Mouse (Mus musculus) adrenal gland, adult 2 months (tissue): ENCODE results near the gene Gm26992. TPM values are rescaled to one million over a fixed set of nuclear protein-coding genes. Genes with fewer than 3 reads are reported as not detected.
"Not testable (repeated sequence)": the region's sequence is repeated elsewhere in the genome, so short reads cannot be mapped to it uniquely, and the experiment has no call there.

Experiments used
- DNase-seq: peaks from one replicate; pipeline ENCODE4 v3.0.0; 2021
- long read RNA-seq: library from polyadenylated mRNA; stranded (forward); transcript quantifications from one replicate; pipeline ENCODE4 v2.0.0, GENCODE M21; 2021
- polyA plus RNA-seq: library from polyadenylated mRNA; depleted of rRNA; stranded (reverse); fragments of >200 nt; gene quantifications from 2 replicates; pipeline ENCODE4 v1.2.3, GENCODE M21; 2012; rRNA removed
- total RNA-seq, 2 experiments: library from RNA; stranded (reverse); gene quantifications; 2 replicates each; pipeline ENCODE4 v1.2.3; 2021

Gm26992 gene
- not detected for total RNA-seq
- polyA plus RNA-seq: not detected in 2 replicates
- long read RNA-seq: 0 reads

DNA sequence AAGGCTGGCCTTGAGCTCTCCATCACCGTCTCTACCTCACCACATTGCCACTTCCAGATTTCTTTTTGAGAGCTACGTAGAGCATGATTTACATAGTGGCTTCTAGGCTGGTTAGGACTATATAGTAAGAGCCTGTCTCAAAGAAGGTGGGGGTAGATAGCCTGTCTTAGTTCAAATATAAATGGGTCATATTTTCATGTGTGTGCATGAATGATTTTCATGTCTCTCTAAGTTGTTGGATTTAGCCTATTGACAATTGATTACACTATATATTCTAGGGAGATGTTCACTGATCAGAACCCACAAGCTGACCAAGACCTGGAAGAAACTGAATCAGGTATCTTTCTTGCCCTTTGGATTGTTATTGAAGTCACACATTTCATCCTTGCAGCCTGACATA lies at the start of gene Gm26992:
Gm26992 (plus strand) TSS at position 301 of the 400 bp plus-strand sequence.
- no peak for DNase-seq

DNA sequence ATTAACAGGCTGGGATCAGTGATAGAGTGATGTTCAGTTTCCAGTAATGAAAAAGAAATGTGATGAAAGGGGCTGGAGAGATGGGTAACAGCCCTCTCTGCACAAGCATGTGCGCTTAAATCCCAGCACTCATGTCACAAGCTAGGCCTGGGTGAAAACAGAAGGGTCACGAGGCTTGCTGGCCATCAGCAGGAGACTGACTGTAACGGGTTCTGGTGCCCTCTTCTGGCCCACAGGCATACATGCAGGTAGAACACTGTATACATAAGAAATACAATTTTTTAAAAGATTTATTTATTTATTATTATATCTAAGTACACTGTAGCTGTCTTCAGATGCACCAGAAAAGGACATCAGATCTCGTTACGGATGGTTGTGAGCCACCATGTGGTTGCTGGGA lies 47.6 kb upstream of the Gm26992 start:
- DNase-seq: no peak

DNA sequence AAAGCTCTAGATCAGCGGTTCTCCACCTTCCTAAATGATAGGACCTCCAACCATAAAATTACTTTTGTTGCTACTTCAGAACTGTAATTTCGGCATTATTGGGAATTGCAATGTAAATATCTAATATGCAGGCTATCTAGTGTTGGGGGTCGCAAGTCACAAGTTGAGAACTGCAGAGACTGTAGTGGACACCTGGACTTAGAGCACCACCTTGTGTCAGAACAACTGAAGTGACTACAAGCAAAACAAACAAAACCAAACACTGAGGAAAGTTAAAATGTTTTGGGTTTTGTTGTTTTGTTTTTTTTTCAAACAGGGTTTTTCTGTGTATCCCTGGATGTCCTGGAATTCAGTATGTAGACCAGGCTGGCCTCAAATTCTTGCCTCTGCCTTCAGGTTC lies 37.3 kb upstream of the Gm26992 start:
- no peak for DNase-seq

DNA sequence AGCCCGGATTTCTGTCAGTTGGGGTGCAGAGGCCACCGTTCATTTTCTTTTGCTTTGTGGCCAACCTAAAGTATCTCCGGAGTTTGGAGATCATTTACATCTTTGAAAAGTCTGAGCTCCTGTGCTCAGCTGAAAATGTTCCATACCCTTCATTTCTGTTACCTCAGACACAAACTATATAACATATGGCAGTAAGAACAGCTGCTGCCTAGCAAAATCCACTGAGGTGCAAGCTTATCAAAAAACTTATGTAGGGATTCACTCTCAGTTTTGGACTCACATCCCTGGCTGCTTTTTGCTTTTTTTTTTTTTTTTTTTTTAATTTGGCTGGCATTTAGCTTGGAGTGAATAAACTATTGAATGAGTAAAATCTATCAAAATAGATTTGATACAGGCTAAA lies 33.7 kb upstream of the Gm26992 start:
- no peak for DNase-seq

DNA sequence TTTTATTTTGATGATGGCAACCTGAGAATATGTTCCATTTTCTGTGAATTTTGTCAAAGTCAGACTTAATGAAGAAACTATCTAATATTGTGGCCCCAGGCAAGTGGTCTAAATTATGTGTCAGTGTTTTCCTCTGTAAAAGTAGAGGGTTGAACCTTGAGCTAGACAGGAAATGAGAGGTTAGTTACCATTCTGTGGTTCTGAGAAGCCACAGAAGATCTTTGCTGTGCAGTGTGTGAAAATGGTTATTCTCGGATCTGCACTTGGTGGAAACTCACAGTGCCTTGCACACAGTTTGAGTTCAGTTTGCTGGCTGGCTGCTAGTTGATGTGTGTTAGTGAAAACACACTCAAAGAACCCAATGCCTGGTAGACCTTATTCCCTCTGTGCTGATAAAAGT lies 28.0 kb upstream of the Gm26992 start:
- no peak for DNase-seq

DNA sequence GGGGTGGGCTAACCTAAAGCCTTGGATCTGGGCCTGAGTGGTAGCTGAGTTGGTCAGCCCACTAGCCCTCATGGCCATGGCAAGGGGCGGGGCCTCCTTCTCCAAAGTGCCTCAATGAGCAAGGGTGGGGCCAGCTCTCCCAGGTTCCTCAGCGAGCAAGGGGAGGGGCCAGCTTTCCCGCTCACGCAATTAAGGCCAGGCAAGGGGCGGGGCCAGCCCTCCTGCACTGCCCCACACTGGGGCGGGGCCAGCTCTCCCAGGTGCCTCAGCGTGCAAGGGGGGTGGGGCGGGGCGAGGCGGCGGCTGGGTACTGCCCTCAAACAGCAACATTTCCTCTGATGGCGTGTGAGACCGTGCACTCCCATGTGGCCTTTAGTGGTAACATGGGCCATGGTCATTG lies 16.8 kb upstream of the Gm26992 start:
- no peak for DNase-seq

DNA sequence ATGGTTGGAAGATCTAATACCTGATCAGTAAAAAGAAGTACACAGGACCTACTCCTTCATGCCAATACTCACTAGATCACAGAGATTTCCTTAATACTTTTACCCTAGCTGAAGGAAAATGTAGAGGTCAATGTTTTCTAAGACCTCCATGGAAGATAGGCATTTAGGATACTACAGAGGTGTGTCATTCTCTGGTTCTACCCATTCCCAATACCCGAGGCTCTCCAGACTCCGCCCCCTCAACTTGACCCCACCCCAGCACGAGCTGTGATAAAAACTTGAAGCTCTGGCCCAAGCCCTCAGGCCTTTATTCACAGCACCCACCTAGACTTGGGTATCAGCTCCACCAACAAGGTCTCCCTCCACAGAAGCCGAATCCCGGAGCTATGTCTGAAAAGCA lies 7.6 kb upstream of the Gm26992 start, which contains the start of gene Tsx:
Tsx (plus strand) TSS at position 301 of the 400 bp plus-strand sequence.
- DNase-seq: no peak

DNA sequence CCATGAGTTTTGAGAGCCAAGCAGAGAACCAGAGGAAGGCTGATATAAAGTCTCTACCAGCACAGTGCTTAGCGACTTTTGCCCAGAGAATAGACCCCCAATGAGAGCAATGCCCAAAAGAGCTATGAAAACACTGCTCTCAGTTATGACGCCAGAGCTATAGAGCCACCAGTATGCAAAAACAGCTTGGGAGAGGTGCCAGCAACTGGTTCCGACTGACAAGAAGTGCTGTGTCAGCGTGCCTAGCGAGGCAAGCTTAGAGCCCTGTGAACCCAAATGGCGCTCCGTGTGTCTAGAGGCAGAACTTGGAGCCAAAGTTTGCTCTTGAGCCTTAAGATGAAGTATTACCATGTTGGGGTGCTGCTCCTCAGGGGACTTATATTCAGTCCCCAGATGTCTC lies 5.9 kb downstream of the Gm26992 start:
- no peak for DNase-seq

DNA sequence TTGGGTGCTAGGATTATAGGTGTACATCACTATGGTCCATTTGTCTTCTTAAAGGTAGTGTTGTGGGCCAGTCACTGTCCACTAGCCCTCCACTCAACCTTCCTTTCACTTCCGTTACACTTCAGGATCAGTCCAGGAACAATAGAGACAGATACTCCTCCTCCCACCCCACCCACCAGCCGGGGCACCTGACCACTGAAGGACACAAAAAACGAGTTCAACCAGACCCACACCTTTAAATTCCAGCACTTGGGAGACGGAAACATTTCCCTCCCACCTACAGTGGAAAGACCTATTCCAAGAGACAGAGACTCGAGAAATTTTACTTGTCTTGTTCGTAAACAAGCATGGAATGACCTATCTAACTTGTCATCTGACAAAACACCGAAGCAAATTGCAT lies 10.5 kb downstream of the Gm26992 start:
- no peak for DNase-seq

DNA sequence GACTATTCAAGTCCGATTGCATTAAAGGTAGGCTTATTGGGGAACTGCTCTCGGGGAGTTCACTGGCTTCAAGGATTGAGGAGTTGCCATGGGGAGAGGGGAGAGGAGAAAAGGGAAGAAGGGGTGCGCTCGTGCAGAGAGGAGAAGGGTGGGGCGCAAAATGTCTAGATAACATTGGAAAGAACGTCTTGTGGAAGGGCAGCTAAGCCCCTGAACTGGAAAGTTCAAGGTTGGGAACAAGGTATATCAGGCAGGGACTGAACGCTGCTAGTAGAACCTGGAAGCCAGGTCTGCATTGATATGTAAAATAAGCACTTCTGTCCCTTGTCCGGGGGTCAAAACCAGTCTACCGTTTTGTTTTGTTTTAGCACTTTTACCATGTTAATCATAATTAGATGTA lies 16.2 kb downstream of the Gm26992 start:
- no peak for DNase-seq

DNA sequence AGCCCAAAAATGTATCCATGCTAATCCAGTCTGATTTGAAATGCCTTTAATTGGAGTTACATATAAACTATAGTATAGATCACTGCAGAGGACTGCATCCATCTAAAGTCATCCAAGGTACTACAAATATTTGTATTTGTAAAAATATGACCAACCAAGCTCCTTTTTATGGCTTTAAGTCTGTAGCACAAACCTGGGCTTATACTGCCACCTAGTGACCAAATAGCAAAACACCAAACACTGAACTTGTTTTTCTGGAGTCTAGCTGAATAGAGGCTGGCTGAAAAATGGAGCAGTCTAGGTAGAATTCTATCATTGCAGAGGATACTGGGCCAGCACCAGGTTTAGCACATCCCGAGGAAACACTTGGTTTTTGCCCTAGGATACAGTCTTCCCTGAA lies 19.0 kb downstream of the Gm26992 start:
- peak; percentile 24 for DNase-seq

DNA sequence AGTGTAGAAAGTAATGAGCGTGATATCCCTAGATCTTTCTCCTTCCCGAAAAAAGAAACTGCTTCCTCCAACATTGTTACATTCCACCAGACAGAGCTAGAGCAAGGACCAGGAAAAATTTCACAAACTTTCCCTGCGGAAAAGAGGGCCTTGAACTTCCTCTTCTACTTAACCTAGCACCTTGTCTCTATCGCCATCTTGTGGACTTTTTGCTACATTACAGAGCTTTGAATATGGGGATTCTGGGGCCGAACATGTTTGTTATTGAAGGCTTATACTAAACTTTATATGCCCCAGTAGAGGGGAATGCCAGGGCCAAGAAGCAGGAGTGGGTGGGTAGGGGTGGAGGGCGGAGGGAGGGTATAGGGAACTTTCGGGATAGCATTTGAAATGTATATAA lies 21.9 kb downstream of the Gm26992 start:
- DNase-seq: peak; percentile 36

DNA sequence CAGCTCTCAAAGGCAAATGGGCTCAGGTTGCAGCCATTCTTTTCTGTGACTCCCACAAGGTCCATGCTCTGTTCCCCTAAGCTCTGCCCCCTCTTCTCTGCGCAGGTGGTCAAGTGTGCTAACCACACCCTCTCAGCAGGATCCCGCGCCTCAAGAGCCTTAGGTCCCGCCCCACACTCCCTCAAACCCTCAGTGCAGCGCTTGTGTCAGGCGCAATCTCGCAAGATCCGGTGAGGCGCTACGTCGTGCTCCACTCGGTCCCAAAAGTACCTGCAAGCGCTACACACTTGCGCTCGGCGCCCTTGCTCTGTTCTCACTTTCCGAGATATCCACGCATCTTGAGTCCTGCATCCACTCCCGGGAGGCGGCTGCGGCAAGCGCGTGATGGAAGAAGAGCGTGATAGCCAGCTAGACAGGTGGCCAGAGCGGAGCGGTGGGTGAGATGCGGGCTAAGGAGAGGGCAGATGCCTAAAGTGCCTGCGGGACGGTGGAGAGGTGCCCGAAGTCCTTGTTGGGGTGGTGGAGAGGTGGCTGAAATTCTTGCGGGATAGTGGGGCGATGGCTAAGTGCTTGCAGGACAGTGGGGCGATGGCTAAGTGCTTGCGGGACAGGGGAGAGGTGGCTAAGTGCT lies 25.8 kb downstream of the Gm26992 start:
- peak; percentile 56 for DNase-seq

DNA sequence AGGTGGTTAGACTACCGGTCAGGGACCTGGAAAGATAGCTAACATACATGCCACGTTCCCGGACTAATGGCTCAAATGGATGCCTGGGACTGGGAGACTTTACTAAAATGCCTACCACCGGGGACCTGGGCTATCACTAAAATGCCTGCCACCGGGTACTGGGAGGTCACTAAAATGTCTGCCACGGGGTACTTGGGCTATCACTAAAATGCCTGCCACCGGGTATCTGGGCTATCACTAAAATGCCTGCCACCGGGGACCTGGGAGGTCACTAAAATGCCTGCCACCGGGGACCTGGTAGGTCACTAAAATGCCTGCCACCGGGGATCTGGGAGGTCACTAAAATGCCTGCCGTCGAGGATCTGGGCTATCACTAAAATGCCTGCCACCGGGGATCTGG lies 26.6 kb downstream of the Gm26992 start:
- not testable (repeated sequence) for DNase-seq

DNA sequence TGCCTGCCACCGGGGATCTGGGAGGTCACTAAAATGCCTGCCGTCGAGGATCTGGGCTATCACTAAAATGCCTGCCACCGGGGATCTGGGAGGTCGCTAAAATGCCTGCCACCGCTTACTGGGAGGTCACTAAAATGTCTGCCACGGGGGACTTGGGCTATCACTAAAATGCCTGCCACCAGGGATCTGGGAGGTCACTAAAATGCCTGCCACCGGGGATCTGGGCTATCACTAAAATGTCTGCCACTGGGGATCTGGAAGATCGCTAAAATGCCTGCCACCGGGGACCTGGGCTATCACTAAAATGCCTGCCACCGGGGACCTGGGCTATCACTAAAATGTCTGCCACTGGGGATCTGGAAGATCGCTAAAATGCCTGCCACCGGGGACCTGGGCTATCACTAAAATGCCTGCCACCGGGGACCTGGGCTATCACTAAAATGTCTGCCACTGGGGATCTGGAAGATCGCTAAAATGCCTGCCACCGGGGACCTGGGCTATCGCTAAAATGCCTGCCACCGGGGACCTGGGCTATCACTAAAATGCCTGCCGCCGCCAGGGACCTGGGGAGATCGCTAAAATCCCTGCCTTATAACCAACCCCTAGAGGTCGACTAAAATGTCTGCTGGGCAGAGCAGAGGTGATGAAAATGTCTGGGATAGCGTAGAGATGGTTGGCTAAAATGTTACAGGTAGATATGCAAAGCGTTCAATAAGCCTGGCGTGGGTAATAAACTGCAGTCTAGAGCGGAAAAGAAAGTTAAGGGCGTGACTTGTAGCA lies 27.3 kb downstream of the Gm26992 start:
- not testable (repeated sequence) for DNase-seq

DNA sequence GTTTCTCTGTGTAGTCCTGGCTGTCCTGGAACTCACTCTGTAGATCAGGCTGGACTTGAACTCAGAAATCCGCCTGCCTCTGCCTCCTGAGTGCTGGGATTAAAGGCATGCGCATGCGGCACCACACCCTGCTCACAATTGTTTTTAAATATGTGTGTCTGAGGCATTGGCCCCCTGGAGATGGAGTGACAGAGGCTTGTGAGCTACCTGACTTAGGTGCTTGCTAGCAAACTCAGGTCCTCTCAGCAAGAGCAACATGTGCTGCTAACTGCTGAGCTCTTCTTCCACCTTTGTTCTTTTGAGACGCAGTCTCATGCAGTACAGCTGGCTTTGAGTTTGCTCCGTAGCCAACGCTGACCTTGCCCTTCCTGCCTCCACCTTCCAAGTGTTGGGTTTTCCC lies 31.0 kb downstream of the Gm26992 start:
- DNase-seq: no peak

DNA sequence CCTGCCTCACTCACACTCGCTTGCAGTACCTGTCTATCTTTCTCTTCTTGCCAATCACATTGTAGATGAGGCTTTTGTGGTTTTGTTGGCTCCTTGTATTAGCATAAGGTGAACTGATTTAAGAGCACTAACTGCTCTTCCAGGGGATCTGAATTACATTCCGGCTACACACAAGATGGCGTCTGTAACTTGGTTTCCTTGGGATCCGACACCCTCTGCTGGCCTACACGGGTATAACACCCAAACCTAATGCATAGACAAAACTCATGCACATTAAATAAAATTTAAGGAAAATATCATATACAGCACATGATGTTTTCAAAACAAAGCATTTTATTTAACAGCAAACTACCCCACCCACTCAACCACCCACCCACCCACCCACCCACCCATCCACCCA lies 38.2 kb downstream of the Gm26992 start:
- DNase-seq: no peak

DNA sequence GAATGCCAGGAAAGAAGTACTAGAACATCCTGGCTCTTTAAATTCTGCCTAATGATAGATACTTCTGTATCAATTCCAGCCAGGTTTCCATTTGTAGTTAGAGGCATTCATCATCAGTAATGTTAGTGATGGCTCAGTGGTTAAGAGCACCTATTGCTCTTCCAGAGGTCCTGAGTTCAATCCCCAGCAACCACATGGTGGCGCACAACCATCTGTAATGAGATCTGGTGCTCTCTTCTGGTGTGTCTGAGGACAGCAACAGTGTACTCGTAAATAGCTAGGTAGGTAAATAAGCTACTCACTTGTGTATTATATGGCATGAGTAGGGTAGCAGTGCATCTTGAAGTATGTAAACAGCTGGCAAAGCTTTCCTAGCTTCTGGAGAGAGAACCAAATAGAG lies 47.2 kb downstream of the Gm26992 start:
- DNase-seq: no peak

DNA sequence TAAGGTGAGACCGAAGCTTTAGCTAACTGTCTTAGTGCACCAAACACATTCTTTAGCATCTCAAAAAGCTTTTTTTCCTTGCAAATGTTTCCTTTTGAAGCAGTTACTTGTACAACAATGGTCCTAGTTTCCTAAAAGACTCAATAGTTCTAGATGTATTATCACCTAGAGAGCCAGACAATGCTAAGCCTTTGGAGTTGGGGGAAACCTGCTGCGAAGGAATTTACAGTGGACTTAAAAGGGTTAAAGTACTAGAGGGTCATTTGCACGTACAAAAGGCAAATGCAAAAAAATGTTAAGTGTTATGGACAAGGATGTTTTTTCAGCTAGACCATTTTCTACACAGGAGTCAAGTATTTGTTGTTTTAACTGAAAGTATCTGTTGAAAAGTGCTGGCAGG lies 50.5 kb downstream of the Gm26992 start:
- DNase-seq: no peak

DNA sequence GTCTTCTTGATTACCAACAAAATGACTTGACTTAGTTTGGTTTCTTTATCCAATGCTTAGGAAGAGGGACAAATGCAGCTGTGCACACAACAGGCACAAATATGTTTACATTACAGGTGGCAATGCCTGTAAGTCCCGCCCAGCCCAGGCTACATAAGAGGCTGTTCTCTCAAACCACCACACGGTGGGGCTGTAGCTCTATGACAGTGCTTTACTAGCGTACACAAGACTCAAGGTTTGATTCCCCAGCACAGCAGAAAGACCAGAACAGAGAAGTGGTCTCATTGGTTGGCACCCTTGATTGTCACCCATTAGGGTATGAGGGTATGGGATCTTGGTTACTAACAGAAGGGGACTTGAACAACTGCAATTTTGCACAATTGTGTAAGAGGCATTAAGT lies 55.7 kb downstream of the Gm26992 start:
- peak; percentile 66 for DNase-seq

DNA sequence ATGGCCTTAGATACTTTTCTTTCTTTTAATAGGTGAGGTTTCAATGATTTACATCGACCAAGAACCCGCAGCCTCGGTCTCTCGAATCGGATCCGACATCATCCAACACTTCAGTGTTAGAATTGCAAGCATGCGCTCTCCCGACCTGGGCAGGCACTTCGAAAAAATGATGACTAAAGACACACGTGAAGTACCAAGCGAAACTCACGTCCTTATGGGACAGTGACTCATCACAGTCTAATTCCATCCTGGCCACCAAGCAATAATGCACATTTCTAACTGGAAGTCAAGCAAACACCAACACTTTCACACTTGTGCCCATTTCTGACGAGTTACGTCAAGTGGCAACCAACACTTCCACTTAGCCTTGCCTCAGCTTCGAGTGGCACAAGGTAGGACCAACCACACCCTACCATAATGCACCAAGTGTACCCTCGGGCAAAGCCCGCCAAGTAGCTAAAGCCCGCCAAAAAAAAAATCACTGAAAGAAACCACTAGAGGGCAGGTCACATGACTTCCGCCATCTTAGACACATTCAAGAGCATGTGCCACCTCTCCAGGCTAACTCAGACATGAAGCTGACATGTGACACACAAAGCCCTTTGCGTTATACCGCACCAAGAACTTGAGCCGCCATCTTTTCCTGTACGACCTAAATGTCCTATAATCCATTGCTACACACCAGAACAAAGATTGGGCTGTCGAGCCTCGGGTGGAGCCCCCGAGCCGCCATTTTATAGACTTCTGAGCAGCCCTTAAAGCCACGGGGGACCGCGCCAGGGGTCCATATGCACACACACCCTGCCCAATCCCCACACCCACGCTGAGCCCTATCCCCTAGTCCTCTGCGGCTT lies 59.7 kb downstream of the Gm26992 start:
- peak; percentile 70 for DNase-seq

DNA sequence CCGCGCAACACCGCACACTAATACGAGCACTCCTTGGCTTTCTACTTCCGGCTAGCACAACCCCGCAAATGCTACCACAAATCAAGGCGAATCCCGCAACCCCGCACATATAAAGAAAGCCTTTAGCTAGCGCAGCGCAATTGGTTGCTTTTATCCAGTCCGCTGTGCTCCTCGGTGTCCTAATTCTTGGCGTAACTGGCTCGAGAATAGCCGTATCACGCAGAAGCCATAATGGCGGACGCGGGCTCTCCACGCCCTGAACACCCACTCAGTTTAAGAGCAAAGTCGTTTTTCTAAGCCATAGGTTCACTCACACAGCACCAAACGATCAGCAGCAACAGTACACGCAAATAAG lies 60.3 kb downstream of the Gm26992 start:
- no peak for DNase-seq

DNA sequence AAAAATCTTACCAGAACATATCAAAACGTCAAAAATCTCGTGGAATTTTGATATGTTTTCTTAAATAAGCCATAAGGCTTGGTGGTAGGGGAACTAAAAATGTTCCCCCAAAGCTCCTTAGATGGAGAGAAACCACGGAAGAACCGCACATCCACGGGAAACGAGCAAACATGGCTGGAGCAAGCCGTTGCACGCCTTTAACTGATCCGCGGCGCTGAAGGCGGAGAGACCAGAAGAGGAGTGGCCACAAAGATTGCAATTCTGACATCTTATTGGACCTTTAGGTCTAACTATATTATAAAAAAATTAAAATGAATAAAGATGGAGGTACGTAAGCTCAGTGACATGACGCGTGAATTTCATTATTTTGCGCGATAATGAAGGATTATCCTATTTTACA lies 61.2 kb downstream of the Gm26992 start:
- peak; percentile 72 for DNase-seq
